Mouse (Mus musculus): Measurements from ENCODE around the gene Zfp512.

GRCm38 (mm10) chr5:31512481-31512880, 60.2 kb downstream of the Zfp512 start:
- no peak for TF ChIP-seq POLR2A (IDR thresholded peaks at IDR 0.05; ENCODE audit: low read depth, low read length)
- TF ChIP-seq CTCF (IDR thresholded peaks at IDR 0.05; ENCODE audit: borderline replicate concordance, insufficient read depth, low read length) = no peak
